In the genomic region with DNA sequence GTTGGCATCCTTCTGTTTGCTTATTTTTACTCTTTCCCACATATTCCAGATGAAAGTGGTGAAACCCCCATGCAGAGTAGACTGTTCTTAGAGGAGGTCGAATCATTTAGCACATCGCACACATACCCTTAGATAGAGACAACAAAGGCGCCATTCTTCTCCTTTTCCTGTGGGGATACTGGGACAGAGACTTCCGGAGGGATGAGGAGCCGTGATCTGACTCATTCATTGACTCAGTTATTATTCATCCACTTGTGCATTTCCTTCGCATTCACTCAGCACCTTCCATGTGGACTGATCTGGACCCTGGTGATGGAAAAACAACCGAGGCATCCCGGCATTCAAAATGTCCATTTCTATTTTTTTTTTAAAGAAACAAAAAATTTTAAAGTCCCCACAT, we compare ENCODE assay signal across 26 mouse cellular contexts.
"Had no signal": no experiment of that assay in that cellular context is flagged by ENCODE, and none has a peak within 500 bp of the region (broad histone marks: within the 10 kb centered on the region; RNA-seq: fewer than 3 reads in every experiment).

No protein-coding gene starts in this region.

- ATAC-seq: hindbrain, embryonic 16.5 days; inflammation-experienced regulatory T-cells, adult 6 months; intestine, embryonic 15.5 days; intestine, postnatal 0 days had no signal

- DNase-seq: gastrocnemius, postnatal 14 days; heart, adult 18-20 months; heart, postnatal 10 days; heart, postnatal 4 days; kidney, adult 18-20 months; kidney, adult 8-10 months; kidney, postnatal 10 days; kidney, postnatal 25 days; kidney, postnatal 4 days; liver; liver, embryonic 13.5 days had no signal

- H3K36me3 ChIP-seq: heart, embryonic 10.5 days; heart, embryonic 12.5 days; hindbrain, embryonic 10.5 days; hindbrain, embryonic 12.5 days; intestine, embryonic 15.5 days; limb, embryonic 10.5 days; limb, embryonic 12.5 days had no signal

- H3K4me3 ChIP-seq: heart, embryonic 10.5 days; heart, embryonic 12.5 days; hindbrain, embryonic 10.5 days; hindbrain, embryonic 12.5 days; intestine, embryonic 15.5 days; layer of hippocampus, adult 2 months; left cerebral cortex, adult 2 months; limb, embryonic 10.5 days; limb, embryonic 12.5 days; liver, embryonic 13.5 days; liver, embryonic 15.5 days had no signal

- H3K4me2 ChIP-seq: heart, embryonic 12.5 days; hindbrain, embryonic 12.5 days; hindbrain, embryonic 14.5 days; intestine, embryonic 15.5 days; limb, embryonic 12.5 days; liver, embryonic 11.5 days; liver, embryonic 13.5 days; liver, embryonic 15.5 days had no signal

- H3K27me3 ChIP-seq: heart, embryonic 12.5 days; hindbrain, embryonic 12.5 days; intestine, embryonic 15.5 days; limb, embryonic 12.5 days; liver, embryonic 13.5 days; liver, embryonic 15.5 days had no signal
